Mouse (Mus musculus) right cerebral cortex, postnatal 10 days (tissue): ENCODE results near the gene Aifm2.
A peak's percentile ranks its signal among the peaks of the same experiment; 100 is the strongest.

ENCODE experiments used
- DNase-seq, 2 experiments: peaks; one replicate each; pipeline ENCODE4 v3.0.0; 2021; ENCODE audit warnings: low spot score in 2 of 2

The Aifm2 gene

DNA sequence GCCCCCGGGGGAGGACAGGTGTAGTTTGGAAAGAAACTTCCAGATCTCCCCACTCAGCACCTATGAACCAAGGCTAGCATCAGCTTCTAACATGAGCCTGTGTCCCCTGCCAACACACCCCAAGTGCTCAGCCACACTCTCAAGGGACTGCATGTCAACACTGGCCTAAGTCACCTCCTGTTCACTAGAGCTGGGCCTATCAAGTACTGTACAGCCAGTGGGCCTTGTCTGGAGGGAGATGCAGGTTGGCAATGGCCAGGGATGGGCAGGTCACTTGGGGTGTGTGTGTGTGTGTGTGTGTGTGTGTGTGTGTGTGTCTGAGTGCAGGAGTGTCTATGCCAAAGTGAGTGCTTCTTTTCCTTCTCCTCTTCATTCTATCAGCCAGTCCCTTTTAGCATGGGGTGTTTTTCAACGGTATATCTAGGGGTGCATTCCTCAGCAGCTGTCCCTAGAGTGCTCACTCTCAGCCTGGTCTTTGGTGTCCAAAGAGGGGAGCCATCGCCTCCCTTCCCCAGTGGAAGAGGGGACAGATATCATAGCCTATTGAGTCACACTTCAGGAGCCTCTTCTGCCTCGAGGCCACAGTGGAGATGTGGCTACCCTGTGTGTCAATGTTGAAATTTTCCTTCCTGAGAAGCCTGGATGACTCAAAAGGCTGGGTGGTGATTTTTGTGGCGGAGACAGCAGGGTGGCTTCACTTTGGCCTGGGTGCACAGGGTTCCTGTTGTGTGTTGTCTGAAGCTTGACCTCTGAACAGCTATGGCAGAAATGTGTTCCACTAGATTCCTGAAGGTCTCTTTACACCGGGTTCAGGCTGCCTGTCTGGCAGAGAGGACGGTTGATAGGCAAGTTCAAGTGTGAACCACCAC, 1.2 kb downstream of the Aifm2 start:
- DNase-seq, result no peak

DNA sequence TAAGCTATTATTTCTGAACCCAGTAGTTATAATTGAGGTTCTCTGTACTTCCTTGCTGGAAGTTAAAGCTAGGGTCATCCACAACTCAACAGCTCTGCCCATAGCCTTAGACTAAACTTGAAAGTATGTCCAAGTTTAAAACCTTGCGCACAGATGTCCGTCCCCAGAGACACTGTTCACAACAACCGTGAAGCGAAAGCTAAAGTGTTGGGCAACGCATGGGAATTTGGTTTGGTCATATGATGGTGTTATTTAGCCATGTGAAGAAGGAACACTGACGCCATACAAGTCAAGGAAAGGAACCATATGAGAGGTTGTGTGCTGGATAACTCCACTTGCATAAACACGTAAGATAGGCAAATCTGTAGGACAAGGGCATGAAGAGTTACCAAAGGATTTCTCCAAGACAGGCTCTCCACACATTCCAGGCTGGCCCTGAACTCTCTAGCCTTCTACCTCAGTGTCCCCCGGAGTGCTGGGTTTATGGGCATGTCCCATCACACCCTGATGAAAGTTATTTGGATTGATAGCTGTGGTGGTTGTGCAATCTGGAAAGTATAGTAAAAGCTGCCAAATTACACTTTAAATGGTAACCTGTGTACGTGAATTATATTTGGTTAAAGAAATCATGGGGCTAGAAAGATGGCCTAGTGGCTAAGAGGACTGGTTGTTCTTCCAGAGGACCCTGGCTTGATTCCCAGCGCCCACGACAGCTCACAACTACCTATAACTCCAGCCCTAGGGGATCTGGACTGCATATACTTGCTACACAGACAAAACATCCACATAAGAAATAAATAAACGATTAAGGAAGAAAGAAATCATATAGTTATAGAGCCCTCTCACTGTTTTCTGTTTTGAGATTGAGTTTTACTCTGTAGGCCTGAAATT, 2.6 kb downstream of the Aifm2 start:
- DNase-seq, result no peak

DNA sequence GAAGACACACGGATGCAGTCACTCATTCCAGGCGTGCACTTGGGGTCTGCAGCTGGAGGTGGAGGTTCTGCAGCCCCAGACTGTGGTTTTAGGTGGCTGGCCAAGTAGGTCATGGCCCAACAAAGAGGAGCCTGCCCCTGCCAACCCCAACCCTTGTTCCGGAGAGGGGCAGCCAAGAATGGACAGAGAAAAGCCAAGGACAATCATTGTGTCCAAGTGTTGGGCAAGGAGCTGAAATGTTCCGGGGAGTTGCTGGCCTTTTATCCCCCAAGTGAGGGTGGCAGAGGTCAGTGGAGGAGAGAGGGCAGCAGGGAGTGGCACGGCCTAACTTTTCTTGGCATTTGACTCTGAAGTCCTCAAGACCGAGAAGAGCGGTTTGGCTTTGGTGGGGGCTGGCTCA, 5.3 kb downstream of the Aifm2 start:
- DNase-seq, result no peak

DNA sequence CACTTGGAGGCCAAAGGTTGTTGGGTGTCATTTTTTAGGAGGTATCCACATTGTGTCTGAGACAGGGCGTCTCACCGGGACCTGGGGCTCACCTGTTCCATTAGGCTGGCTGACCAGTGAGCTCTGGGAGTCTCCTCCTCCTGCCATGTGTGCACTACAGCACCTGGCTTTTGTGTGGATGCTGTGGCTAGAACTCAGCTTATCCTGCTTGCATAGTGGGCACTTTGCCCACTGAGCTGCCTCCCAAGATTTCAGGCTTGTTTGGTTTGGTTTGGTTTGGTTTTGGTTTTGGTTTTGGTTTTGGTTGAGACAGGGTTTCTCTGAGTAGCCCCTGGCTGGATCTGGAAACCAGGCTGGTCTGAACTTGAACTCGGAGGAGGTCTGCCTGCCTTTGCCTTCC, 7.2 kb downstream of the Aifm2 start:
- DNase-seq, result no peak

DNA sequence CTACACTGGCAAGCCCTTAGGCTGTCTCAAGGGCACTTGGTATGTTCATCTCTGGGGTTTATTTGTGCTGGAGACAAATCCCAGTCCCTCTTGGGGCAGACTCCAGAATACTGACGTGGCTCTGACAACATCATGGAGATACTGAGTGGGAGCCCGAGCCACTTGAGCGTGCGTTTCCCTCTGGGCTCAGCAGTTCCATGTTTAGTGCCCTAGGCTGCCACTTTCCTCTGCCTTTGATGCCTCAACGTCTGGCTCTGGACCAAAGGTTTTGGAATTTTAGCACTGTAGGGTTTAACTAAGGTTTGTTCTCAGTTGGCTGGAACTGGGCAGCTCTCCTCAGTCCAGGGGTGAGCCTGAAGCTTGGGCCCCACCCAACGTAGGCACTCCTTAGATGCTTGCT, 8.2 kb downstream of the Aifm2 start:
- DNase-seq, result no peak

DNA sequence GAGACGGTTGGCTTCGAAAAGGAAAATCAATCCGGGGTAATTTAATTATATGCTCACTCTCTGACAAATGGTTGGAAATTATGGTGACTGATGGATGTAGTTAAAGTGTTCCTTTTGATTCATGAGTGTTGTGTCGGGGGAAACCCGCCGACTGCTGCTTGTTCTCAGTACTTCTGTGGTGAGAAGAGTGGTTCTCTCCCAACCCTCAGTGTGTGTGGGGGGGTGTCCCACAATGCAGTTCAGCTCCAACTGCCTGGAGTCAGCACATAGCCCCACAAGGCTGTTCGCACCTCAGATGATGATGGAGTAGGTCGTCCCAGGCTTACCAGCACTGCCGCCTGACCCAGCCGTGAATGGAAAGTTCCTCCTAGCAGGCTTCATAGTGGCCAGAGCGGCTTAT, 14.1 kb downstream of the Aifm2 start:
- DNase-seq, result no peak

DNA sequence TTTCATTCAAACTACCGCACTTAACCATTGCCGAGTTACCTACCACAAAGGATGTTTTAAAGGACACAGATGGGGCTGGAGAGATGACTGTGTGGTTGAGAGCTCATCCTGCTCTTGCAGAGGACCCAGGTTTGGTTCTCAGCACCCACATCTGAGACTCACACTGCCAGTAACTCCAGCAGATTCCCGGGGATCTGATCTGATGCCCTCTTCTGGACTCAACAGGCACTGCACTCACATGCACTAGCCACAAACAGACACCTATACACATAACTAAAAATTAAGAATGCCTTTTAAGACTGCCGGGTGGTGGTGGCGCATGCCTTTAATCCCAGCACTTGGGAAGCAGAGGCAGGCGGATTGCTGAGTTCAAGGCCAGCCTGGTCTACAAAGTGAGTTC, 15.1 kb downstream of the Aifm2 start:
- no peak for DNase-seq

DNA sequence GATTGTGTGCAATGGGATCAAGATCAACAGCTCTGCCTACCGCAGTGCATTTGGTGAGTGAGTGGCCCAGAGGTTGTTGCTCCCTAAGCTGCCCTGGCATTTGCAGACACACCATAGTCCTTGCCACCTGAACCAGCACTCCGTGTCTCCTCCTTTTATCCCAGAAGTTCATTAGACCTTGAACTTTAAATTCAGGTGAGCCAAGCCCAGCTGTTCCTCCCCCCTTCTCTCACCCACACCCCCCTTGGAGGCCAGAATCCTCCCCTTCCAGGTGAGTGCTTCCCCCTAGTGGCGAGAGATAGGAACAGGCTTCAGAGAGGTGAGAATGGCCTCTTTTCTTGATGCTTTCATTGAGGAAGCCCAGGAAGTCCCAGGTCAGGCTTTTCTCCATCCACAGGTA, 19.3 kb downstream of the Aifm2 start:
- no peak for DNase-seq

DNA sequence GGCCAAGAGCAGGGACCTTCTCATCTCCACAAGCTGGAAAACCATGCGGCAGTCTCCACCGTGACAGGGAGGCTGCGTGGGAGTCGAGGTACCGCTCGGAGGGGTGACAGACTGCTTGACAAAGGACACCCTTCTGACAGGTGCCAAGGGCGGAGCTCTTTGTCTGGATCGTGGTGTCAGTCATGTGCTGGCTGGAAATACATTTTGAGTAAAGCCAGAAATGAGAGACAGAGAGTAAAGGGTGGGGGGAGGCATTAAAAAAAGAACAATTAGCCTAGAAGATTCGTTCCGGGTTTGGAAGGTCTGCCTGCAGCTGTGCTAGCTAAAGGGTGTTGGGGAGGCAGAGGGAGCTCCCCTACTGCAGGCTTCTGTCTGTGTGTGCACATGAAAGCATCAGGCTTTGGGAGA, 21.6 kb downstream of the Aifm2 start:
- DNase-seq, result peak; percentile 61 to 65

DNA sequence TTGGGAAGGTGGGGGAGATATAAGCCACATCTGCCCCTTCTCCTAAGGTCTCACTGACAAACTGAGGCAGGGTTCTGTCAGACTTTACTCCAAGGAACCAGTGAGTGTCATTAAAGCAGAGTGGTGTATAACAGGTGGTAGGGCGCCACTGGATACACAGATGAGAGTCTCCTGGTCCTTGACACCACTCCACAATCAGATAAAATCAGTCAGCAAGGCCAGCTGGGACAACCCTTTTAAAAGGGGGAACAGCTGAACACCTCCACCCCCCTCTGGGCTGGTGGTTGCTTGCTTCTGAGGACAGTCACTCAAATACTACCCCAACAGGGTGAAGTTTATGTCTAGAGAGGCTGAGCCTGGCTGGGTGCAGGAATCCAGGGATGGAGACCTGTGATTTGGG, 22.5 kb downstream of the Aifm2 start:
- no peak for DNase-seq

DNA sequence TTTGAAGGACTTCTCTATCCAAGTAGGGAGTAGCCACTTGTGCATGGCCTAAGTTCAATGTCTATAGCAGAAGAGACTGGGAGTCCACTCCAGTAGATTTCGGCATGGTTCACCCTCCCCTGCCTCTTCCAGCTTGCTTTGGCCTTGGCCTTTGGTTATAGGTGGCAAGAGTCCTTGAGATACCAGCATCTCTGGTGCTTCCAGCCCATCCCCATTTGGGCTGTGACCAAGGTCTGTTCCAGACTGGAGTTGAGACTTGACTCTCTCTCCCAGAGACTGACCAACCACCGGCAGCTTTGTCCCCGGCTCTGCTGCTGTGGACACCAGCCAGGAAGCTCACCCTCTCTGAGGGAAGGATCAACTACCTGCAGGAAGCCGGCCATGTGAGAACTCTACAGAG, 23.1 kb downstream of the Aifm2 start:
- no peak for DNase-seq

DNA sequence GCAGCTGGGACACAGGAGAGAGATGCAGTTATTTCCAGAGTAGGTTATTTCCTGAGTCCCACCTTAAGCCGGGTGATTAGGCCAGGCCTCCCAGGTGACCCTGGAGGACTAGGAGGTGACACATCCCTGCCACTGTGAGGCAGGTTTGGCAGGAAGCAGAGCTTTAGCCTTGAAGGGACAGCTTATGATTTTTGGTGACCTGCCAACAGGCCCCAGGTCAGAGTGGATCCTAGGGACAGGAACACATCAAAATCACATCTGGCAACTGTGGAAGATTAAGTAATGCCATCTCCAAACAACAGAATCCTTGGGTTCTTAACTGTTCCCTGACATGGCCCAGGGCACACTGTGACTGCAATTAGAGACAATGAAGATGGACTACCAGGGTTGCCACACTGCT, 26.2 kb downstream of the Aifm2 start:
- no peak for DNase-seq

DNA sequence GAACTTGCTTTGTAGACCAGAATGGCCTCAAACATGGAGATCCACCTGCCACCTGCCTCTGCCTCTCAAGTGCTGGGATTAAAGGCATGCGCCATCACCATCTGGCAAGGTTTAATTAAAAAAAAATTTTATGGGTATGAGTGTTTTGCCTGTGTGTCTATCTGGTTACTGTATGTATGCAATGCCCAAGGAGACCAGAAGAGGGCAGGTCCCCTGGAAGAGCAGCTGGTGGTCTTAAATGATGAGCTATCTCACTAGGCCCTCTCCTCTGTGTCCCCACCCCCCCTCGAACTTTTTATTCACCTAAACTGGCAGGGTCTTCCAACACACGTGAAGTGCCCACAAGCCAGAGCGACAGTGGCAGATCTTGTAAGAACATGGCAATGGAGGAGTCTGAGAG, 26.8 kb downstream of the Aifm2 start:
- no peak for DNase-seq

DNA sequence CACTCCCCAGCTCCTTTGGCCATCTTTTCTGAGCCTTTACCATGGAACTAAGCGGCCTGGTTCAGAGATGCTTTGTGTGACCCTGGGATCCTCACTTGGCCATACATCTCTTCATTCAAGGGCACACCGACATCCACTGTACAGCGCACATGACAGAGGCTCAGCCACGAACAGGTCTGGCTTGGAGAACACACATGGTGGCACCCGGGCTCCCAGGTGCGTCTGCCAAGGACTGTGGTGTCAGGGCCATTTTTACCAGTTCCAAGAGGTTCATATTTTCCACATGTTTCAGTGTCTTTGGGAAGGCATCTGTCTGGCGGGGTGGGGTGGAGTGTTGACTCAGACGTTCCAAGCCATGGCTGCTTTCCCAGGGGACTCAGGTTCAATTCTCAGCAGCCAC, 27.3 kb downstream of the Aifm2 start:
- no peak for DNase-seq

DNA sequence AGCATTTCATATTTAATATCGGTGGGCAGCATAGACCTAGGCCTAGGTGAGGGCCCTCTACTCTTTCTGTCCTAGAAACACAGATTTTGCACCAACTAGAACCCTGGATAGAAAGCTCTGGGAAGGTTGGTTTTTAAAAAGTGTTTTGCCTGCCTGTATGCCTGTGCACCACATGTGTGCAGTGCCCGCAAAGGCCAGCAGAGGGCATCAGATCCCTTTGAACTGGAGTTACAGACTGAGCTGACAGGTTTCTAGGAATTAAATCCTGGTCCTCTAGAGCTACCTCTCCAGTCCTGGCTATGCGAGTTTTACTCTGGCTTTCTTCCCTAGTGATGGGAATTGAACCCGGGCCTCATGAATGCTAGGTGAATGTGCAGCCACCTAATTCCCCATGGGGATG, 30.1 kb downstream of the Aifm2 start:
- DNase-seq, result peak in 1 of 2 experiments; percentile 54

DNA sequence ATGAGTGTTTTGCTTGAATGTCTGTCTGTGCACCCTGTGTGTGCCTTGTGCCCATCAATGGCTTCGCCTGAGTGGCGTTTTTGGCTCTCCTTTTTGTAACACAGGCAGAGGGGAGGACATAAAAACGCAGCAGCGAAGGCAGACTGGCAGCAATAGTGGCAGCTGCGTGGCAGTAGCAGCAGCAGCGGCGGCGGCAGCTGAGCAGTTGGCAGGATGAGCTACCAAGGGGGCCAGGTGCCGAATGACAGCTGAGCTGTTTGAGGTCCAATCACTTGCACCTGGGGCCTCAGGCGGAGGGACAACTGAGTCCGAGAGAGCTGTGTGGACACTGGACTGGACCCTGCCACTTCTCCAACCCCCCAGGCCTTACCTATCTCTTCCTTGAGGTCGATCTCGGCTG, 32.2 kb downstream of the Aifm2 start:
- no peak for DNase-seq

DNA sequence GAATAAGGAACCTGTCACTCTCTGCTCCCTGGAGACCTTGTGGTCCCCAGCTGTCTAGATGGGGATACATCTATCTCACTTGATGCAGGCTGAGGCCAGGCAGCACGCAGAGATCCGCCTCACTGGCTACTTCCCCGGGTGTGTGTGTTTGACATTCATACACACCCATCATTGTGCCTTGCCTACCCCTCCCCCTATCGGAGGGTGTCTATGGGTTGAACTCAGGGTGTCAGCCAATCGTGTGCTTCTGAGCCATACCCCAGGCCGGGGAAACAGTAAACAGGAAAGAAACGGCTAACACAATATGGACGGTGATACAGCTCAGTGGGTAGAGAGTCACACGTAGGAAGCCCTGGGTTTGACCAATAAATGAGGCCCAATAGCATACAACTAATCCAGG, 35.0 kb downstream of the Aifm2 start:
- DNase-seq, result no peak

DNA sequence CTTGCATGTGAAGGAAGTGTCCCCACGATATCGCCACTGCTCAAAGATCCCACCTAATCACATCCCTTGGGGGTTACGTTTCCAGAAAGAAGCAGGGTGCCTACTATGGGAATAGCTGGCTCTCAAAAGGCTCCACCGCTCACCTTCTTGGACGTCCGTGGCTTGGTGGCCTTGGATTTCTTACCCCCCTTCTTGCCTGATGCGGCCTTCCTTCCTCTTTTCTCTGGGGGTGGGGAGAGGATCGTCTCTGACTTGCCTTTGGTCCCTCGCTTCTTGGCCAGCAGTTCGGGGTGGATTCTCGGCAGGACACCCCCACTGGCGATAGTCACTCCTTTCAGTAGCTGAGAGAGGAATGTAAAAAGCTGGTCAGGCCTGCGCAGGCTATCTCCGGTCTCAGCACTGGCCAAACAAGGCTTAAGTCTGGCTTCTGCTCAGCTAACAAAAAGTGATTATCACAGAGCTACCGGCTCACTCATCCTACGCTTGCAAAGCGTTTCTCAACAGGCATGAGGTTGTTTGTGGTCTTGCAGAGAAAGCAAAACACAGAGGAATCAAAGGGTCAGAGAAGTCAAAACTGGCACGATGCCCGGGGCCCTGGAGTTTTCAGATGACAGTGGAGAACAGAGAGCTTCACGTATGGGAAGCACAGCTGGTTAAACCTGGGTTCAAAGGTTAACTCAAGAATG, 36.6 kb downstream of the Aifm2 start:
- DNase-seq, result peak; percentile 49 to 52

DNA sequence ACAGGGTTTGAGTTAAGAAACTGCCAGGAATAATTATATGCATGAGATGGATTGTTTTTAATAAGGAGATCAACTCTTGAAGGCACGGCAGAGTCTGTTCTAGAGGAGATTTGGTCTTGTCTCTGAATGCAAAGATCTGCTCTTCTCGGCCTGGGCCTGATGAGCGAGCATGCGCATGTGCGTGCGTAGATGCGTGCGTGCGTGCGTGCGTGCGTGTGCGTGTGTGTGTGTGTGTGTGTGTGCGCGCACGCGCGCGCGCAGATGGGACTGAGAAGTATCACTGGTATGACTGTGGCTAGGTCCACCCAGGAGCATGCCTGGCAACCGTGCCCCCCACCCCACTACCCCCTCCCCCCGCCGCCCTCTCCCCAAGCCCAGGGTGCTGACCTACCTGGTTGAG, 38.0 kb downstream of the Aifm2 start:
- DNase-seq, result no peak

DNA sequence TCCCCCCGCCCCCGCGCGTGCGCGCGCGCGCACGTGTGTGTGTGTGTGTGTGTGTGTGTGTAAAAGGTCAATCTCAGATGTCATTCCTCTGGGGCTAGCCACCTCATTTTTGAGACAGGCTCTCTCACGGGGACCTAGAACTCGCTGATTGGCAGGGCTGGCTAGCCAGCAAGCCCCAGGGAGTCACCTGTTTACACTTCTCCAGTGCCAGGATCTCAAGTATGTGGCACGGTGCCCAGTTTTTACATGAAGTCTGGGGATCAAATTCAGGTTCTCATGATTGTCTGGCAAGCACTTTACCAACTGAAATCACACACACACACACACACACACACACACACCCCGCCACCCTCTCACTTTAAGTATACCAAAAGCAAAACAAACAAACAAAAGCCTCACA, 42.0 kb downstream of the Aifm2 start:
- DNase-seq, result no peak

DNA sequence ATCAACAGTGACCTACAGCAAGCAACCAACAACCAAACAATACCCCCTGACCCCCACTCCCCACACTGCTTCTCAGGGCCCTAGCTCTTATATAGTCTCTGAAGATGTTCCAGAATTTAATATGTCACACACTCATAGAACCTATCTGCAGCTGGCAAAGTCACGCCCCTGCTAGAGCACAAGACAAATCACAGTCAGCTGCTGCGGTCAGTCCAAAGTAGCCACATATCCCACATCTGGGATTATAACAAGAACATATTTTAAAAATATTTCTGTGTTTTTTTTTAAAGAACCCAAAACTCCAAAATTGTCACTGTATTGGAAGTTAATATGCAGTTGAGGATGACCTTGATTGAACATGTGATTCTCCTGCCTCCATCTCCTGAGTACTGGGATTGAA, 43.8 kb downstream of the Aifm2 start:
- DNase-seq, result no peak

DNA sequence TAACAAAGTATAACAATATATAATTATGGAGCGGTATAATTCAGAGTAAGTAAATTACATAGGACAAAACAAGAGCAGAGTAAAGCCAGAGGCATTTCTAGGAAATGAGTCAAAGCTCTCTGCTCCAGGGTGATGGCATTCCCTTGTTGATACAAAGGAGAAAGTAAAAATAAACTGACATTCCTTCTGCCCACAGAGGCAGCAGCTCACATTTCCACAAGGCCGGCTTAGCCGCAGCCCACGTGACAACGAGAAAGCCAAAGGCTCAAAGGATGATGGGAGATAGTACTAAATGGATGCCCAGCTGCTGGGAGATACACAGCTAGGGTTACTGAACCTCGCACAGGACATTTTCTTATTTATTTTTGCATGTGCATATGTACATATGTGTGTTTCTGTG, 44.8 kb downstream of the Aifm2 start:
- DNase-seq, result no peak

DNA sequence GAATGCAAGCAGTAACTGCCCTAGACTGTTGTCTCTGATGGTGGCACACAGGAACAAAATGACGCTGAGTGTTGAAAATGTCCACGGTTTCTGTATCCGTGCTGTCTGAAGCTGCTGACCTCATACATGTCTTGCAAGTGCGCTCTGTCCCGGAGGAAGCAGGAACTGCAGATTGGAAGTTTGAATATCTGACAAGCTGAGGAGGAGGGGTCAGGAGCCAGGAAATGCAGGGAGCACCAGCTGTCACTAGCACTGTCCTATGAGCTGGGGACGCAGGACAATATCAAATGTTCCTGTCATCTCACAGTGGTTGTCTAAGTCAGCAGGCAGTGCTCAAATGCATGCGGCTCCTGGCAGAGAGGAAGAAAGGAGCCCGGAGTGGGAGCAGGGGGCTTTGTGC, 49.6 kb downstream of the Aifm2 start:
- no peak for DNase-seq
